Mouse (Mus musculus) megakaryocyte-erythroid progenitor cell, adult 5-6 weeks (primary cell): ENCODE measurements around the gene Mrps23. TPM values are rescaled to one million over a fixed set of nuclear protein-coding genes. Genes with fewer than 3 reads are reported as not detected.
"Not testable (repeated sequence)": the region's sequence is repeated elsewhere in the genome, so short reads cannot be mapped to it uniquely, and the experiment has no call there.

ENCODE experiments used
- ATAC-seq: replicated peaks from 2 replicates; pipeline ENCODE4 v1.8.0; 2016; ENCODE audit warnings: mild to moderate bottlenecking, inconsistent platforms; ENCODE audit not compliant: severe bottlenecking, poor library complexity, low FRiP score, low TSS enrichment
- total RNA-seq, 2 experiments: library from RNA; stranded (forward) in 1 of 2; stranded (reverse) in 1 of 2; fragments of 200-1000, 215-1000 nt in 1 of 2; fragments of >200 nt in 1 of 2; fragmentation: Nextera tagmentation in 1 of 2; gene quantifications; 2 replicates each; pipeline ENCODE4 v1.2.3; 2014 to 2017

Gene Mrps23
- total RNA-seq, 2 experiments from 2014 or later: 78.8 to 154 TPM

- ATAC-seq: no peak
Measured at GRCm38 (mm10) chr11:88202077-88202476, 2.1 kb upstream of the Mrps23 start.

- ATAC-seq: peak; percentile 15
Measured at GRCm38 (mm10) chr11:88204593-88205368, 593 bp downstream of the Mrps23 start.

DNA sequence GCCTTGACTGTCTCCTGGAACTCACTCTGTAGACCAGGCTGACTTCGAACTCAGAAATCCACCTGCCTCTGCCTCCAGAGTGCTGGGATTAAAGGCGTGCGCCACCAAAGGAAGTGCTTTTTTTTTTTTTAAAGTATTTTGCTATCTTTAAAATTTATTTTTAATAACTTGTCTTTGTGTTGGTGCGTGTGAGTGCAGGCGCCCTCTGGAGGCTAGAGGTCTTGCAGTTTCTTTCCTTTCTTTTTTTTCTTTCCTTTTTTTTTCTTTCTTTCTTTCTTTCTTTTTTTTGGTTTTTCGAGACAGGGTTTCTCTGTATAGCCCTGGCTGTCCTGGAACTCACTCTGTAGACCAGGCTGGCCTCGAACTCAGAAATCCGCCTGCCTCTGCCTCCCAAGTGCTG lies 2.4 kb downstream of the Mrps23 start:
- ATAC-seq: not testable (repeated sequence)

DNA sequence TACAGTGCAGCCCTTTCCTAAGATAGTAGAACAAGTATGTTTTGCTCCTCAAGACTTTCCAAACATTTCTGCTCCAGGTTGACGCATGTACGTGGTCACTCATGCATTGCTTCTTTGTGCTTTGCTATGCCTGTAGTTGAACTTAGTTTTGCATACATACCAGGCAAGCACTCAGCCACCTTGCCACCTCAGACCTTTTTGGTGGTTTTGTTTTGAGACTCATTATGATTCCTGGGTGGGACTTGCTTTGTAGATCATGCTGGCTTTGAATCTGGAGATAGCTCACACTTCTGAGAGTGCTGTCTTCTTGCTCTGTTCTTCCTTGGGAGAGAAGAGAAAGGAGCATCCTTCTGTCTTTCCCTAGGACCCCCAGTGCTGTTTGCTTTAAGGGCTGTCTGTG lies 3.5 kb downstream of the Mrps23 start:
- no peak for ATAC-seq

DNA sequence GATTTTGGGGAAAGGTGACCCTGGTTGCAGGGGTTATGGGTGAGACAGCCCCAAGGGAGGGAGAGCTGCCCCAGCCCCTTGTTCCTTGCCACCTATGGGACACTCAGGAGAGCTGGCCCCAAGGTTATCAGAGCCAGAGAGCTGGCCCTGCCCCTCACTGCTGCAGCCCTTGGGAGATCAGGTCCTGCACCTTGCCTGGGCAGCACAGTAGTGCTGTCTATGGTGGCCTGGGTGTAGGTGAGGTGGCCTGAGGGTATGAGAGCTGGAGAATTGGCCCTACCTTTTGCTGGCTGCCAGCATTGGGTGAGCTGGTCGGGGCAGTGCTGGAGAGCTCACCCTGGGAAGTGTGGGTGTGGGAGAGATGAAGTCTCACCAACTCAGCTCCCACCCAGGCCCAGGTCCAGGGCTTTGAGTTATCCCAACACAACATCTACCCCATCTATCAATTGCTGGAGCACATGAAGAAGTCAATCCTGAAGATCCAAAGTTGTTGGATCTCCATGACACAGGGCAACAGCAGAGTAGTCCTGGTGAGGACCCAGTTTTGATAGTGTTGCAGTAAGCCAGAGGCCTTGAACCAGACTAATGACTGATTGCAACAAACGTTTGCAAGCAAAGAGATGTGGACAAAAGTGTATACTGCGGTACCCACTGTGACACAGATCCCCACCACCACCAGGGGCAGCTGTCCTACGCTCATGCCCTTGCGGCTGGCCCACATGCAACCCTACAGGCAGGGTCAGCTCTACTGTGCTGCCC lies 7.8 kb downstream of the Mrps23 start:
- no peak for ATAC-seq

- no peak for ATAC-seq
Measured at GRCm38 (mm10) chr11:88213757-88214156, 9.6 kb downstream of the Mrps23 start.

DNA sequence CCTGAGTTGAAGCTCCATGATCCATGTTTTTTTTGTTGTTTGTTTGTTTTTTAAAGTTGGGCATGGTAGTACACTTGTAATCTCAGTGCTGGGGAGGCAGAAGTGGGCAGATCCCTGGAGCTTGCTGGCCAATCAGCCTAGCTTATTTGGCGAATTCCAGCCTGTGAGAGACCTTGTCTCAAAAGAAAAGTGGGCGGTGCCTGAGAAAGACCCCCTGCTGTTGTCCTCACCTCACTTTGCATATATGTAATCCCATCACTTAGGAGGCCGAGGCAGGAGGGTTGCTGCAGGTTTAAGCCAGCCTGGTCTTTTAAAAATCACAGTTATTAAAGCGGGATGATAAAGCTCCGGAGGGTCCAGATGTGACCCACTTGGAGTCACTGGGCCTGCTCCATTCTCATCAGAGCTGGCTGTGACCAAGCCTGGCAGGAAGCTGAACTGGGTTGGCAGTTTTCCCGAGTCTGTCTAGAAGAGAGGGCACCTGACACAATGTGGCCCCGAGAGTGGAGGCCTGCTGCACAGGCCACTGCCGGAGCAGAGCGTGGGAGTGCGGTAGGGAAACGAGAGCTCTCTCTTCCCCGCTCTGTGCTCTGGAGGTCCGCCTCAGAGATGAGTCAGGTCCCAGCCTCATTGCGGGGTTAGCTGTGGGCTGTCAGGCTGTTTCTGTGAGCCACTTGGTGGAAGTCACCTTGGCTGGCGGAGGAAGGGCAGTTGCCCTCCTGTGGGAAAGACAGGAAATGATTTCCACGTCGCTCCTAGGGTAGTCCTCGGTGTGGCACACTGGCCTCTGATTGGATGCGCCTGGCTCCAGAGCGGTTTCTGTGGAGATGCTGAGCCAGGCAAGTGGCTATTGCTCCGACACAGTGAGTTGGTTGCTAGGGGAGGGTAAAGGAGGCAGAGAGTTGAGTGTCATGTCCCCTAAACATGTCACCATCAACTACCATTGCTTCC lies 11.0 kb downstream of the Mrps23 start:
- no peak for ATAC-seq

DNA sequence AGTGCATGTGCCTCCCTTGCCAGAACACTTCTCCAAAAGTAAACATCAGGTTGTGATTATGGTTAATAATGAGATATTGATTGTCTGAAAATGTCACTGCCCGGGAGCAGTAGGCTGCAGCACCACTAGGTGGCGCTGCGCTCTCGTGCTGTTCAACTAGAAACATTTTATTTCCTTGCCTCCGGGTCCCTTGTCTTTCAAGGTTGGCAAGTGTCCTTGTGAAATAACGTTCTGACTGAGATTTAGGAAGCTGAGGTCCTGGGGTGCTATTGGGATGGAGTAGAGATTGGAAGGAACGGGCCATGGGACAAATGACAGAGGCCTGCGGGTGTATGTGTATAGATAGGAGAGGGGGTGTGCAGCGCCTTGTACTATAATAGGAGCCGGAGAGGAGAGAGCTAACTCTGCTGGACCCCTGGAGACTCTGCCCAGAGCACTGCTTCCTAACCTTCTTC lies 12.1 kb downstream of the Mrps23 start:
- peak; percentile 56 for ATAC-seq

DNA sequence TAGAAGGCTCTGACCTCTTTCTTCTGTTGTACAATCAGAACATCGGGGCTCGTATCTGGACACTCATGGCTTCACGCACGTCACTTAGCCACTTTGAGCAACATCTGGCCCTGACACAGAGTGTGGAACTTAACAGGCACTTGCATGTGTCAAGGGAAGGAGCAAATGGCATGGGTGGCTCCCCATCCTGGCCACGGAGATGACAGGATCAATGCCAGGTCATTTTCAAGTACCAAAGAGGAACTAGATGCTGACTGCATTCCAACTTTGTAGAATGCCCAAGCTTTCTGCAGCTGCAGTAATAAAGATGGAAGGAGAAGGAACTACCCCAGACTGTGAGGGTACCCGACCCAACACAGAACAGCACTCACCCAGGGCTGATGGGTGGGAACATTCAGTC lies 14.0 kb downstream of the Mrps23 start:
- ATAC-seq: no peak

GRCm38 (mm10) chr11:88218586-88218985 lies 14.4 kb downstream of the Mrps23 start:
- no peak for ATAC-seq

- no peak for ATAC-seq
Measured at GRCm38 (mm10) chr11:88221929-88222475, 17.8 kb downstream of the Mrps23 start.

DNA sequence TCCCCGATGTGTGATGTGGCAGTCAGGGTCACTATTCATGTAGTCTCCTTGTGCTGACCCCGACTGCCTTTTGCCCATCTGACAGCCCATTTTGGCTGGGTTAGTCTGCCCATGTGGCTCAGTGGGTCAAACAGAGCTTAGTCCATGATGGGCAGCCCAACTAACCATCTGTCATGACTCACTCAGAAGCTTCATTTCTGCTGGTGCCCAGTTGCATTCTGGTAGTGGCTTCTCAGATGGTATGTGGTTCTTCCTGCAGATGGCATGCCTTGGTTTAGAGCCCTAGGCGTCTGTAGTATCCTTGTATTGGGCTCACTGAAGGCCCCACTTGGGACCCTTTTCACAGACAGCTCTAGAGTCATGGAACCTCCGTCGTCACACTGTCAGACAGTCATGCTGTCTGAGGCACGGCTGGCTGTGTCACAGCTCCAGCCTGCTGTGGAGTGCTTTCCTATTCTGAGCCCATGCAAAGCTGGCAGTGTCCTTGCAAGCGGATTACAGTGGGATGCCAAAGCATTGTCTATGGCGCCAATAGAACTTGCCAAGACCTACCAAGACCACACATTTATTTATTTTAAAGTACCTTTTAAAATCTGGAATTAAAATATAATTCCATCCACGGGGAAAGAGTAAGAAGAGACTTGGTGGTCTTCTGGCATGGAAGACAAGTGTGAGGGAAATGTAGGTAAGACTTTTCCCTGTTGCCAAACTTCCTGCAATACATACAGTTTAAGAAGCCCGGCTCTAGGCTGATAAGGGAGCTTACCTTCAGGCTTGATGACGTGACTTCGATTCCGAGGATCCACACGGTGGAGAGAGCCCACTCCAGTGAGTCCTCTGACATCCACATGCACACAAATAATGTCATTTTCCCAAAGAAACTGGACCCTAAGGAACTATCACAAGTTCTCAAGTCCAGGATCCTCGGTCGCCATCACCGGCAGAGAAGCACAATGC lies 23.1 kb downstream of the Mrps23 start:
- no peak for ATAC-seq

DNA sequence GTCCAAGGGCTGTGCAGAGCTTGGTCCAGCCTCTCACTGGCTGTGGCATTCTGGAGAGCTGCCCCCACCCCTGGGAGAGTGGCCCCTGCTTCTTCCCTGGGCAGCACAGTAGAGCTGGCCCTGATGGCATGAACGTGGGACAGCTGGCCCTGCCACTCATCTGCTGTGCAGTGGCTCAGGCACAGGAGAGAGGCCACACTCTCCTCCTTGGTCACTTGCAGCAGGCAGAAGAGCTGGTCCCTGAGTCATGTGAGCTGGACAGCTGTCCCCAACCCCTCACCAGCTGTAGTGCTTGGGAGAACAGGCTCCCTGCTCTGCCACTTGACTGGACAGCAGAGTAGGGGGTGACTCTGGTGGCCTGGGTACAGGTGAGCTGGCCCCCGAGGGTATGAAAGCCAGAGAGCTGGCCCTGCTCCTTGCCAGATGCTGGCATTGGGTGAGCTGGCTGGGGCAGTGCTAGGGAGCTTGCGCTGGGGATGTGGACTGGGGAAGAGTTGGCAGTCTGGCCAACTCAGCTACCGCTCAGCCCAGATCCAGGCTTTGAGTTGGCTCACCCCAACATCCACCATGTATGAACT lies 27.1 kb downstream of the Mrps23 start:
- no peak for ATAC-seq

GRCm38 (mm10) chr11:88233528-88234427 lies 29.6 kb downstream of the Mrps23 start:
- ATAC-seq: 0 out of 2 replicates have a peak, but pooled peaks have one; percentile 24

GRCm38 (mm10) chr11:88234789-88235188 lies 30.6 kb downstream of the Mrps23 start:
- ATAC-seq: no peak

GRCm38 (mm10) chr11:88235221-88236203 lies 31.3 kb downstream of the Mrps23 start:
- ATAC-seq: no peak
